In genomic region chr17:72844949-72845490, GRCm38 (mm10) we compare ENCODE assay signal across 20 mouse cellular contexts. TPM values are rescaled to one million over a fixed set of nuclear protein-coding genes. Genes with fewer than 3 reads are reported as not detected.
A peak's percentile ranks its signal among the peaks of the same experiment; 100 is the strongest.
DNase-seq lines count a peak whose midpoint lies in the region; ATAC-seq and TF ChIP-seq lines count a peak whose summit lies in the region.
"Had no signal": no experiment of that assay in that cellular context is flagged by ENCODE, and none has a peak within 500 bp of the region (broad histone marks: within the 10 kb centered on the region; RNA-seq: fewer than 3 reads in every experiment).

No protein-coding gene starts in this region.

- no peaks in the 10 kb centered on the region for H3K27me3 ChIP-seq in kidney, adult 2 months (replicated peaks; ENCODE audit: control insufficient read depth, insufficient read depth, low read length)
- no peaks in the 10 kb centered on the region for H3K27me3 ChIP-seq in liver, adult 2 months (ENCODE audit: control insufficient read depth, insufficient read depth, low read length)
- no peaks in the 10 kb centered on the region for H3K27me3 ChIP-seq in liver, embryonic 12.5 days (replicated peaks)
- H3K27me3 ChIP-seq: hindbrain, embryonic 12.5 days had no signal

- no peak overlapping the region for H3K9ac ChIP-seq in liver, adult 2 months (ENCODE audit: low read depth, low read length)
- no peak overlapping the region for H3K9ac ChIP-seq in liver, embryonic 12.5 days
- H3K9ac ChIP-seq: hindbrain, embryonic 12.5 days had no signal

- no peak for ATAC-seq in liver, embryonic 12.5 days
- ATAC-seq in granulocyte monocyte progenitor cell, adult 5-6 weeks (replicated peaks; ENCODE audit: poor library complexity, severe bottlenecking) = peak; percentile 69
- ATAC-seq in monocyte, adult 5-6 weeks (replicated peaks; ENCODE audit: insufficient number of reproducible peaks, low FRiP score, low TSS enrichment, poor library complexity, severe bottlenecking) = no peak
- ATAC-seq: forebrain, embryonic 14.5 days; hindbrain, embryonic 16.5 days had no signal

- no peak for TF ChIP-seq POLR2A in kidney, adult 2 months (IDR thresholded peaks at IDR 0.05; ENCODE audit: low read depth, low read length)
- TF ChIP-seq POLR2A in liver, adult 2 months (IDR thresholded peaks at IDR 0.05; ENCODE audit: extremely low read depth, insufficient read depth, low read length) = no peak

- no peaks in the 10 kb centered on the region for H3K9me3 ChIP-seq in liver, embryonic 12.5 days (replicated peaks)
- H3K9me3 ChIP-seq: embryonic facial prominence, embryonic 10.5 days; forebrain, embryonic 10.5 days; heart, embryonic 10.5 days; hindbrain, embryonic 12.5 days had no signal

- H3K79me2 ChIP-seq in liver, adult 2 months (ENCODE audit: control insufficient read depth, insufficient read depth, low read length) = peaks cover 7% of the 10 kb centered on the region; the same call in 1 of the 2 replicates

- no peak overlapping the region for H3K4me2 ChIP-seq in liver, embryonic 12.5 days
- H3K4me2 ChIP-seq: hindbrain, embryonic 12.5 days had no signal

- peak overlapping the region; percentile 80 for H3K27ac ChIP-seq in kidney, adult 2 months (ENCODE audit: insufficient read depth, low read depth, low read length)
- peak overlapping the region; percentile 88 for H3K27ac ChIP-seq in liver, adult 2 months (replicated peaks; ENCODE audit: insufficient read depth, low read depth, low read length)
- no peak overlapping the region for H3K27ac ChIP-seq in liver, embryonic 12.5 days
- H3K27ac ChIP-seq in brown adipose tissue, adult 24 weeks (replicated peaks; ENCODE audit: low read depth, low read length) = peak overlapping the region; percentile 77
- H3K27ac ChIP-seq: embryonic facial prominence, embryonic 10.5 days; forebrain, embryonic 10.5 days; heart, embryonic 10.5 days; hindbrain, embryonic 12.5 days had no signal

- TF ChIP-seq CTCF in kidney, adult 2 months (conservative IDR thresholded peaks at IDR 0.05; ENCODE audit: insufficient read depth, insufficient read length, low read depth, low read length) = no peak
- no peak for TF ChIP-seq CTCF in liver, adult 2 months (IDR thresholded peaks at IDR 0.05; ENCODE audit: low read depth, low read length)

- DNase-seq in kidney, adult 2 months = peak; percentile 73
- DNase-seq in kidney, postnatal 10 days = no peak
- DNase-seq in liver, adult 2 months (ENCODE audit: extremely low read depth, low read depth, low spot score) = peak; percentile 83
- no peak for DNase-seq in adrenal gland, postnatal 10 days
- DNase-seq: adrenal gland, adult 8-10 months; cerebellum, adult 2 months; cerebellum, postnatal 10 days; gastrocnemius, postnatal 10 days; heart, postnatal 10 days; heart, postnatal 4 days had no signal

- H3K36me3 ChIP-seq in kidney, adult 2 months (ENCODE audit: control insufficient read depth, insufficient read depth, low read length) = peaks cover 10% of the 10 kb centered on the region
- peaks cover 55% of the 10 kb centered on the region for H3K36me3 ChIP-seq in liver, adult 2 months (ENCODE audit: control insufficient read depth, insufficient read depth, low read length)
- peaks cover 65% of the 10 kb centered on the region for H3K36me3 ChIP-seq in liver, embryonic 12.5 days
- H3K36me3 ChIP-seq: forebrain, embryonic 10.5 days had no signal

- 55% methylated on average over 7 of the region's 7 CpGs for WGBS in kidney, adult 2 months
- 26% methylated on average over 7 of the region's 7 CpGs for WGBS in liver, adult 2 months
- 81% methylated on average over 7 of the region's 7 CpGs for WGBS in liver, embryonic 12.5 days (ENCODE audit: insufficient replicate concordance)

- H3K4me1 ChIP-seq in kidney, adult 2 months (ENCODE audit: control insufficient read depth, insufficient read depth, low read length) = peaks cover 9% of the 10 kb centered on the region; the same call in 1 of the 2 replicates
- H3K4me1 ChIP-seq in liver, adult 2 months (ENCODE audit: control insufficient read depth, insufficient read depth, low read length) = peaks cover 16% of the 10 kb centered on the region; the same call in 1 of the 2 replicates
- peaks cover 14% of the 10 kb centered on the region; the same call in 1 of the 2 replicates for H3K4me1 ChIP-seq in liver, embryonic 12.5 days
- peaks cover 7% of the 10 kb centered on the region for H3K4me1 ChIP-seq in brown adipose tissue, adult 24 weeks (ENCODE audit: control insufficient read depth, insufficient read depth, insufficient read length, low read length)
- H3K4me1 ChIP-seq: embryonic facial prominence, embryonic 10.5 days; forebrain, embryonic 10.5 days; heart, embryonic 10.5 days; hindbrain, embryonic 12.5 days had no signal

- H3K4me3 ChIP-seq in kidney, adult 2 months (ENCODE audit: insufficient read depth, low read depth, low read length) = no peak overlapping the region
- no peak overlapping the region for H3K4me3 ChIP-seq in liver, adult 2 months (ENCODE audit: insufficient read depth, low read depth, low read length)
- no peak overlapping the region for H3K4me3 ChIP-seq in liver, embryonic 12.5 days
- no peak overlapping the region for H3K4me3 ChIP-seq in brown adipose tissue, adult 24 weeks (ENCODE audit: insufficient read depth, low read depth, low read length)
- H3K4me3 ChIP-seq: embryonic facial prominence, embryonic 10.5 days; forebrain, embryonic 10.5 days; heart, embryonic 10.5 days; hindbrain, embryonic 12.5 days had no signal

RNA-seq across cellular contexts. Expression of gene Ypel5, which starts 8.8 kb away (rescaled TPM):
- polyA plus RNA-seq in kidney, adult 2 months (2012; rRNA removed) = 24.4 and 27.7 TPM in 2 replicates
- 38.1 and 52.8 TPM in 2 replicates for total RNA-seq in liver, adult 2 months (2014; rRNA removed)
- 16.4 and 21.2 TPM in 2 replicates for polyA plus RNA-seq in liver, adult 2 months (2012; rRNA removed)
- polyA plus RNA-seq in liver, embryonic 12.5 days (2016; fragmentation: Nextera tagmentation; extraction: Ambion mirVana) = 69.6 and 73.8 TPM in 2 replicates
- polyA plus RNA-seq in brown adipose tissue, adult 24 weeks (2012; ENCODE audit: insufficient read depth, insufficient read length, missing spikeins) = 62.5 and 65.3 TPM in 2 replicates
- 18.9 and 26.1 TPM in 2 replicates for total RNA-seq in granulocyte monocyte progenitor cell, adult 5-6 weeks (2014; fragmentation: Nextera tagmentation)
- total RNA-seq in granulocyte monocyte progenitor cell, adult 5-6 weeks (2017) = 40.7 and 44.8 TPM in 2 replicates
- total RNA-seq in monocyte, adult 5-6 weeks (2017) = 165 to 238 TPM (median 228 TPM) in 3 replicates
- total RNA-seq in adrenal gland, postnatal 10 days (2021) = 10 to 100 TPM; 51.4 to 62.7 TPM

Comparison
In these comparisons a context has a peak if more than half of its experiments do, and no peak if none do; other contexts are left out.
1. DNase-seq: peak in kidney, adult 2 months (single experiment) and liver, adult 2 months (single experiment); none in kidney, postnatal 10 days (single experiment) and adrenal gland, postnatal 10 days (single experiment).